Mouse (Mus musculus): ENCODE measurements around the gene Grb7.

DNA sequence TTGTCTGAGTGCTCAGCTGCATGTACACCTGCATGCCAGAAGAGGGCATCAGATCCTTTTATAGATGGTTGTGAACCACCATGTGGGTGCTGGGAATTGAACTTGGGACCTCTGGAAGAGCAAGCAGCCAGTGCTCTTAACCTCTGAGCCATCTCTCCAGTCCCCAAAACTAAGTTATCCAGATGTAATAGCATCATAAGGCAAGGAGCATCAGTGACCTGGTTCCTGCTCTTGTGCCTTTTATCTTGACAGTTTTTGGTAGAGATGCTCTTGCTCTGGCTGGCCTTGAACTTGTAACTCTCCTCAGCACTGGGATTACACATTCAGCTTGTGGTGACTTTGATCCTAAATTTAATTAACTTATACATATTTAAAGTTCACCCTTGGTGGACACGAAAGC is 2.5 kb upstream of the Grb7 start:
- TF ChIP-seq POLR2A (IDR thresholded peaks at IDR 0.05; ENCODE audit: insufficient read depth, low read depth, low read length) (no peak), CTCF (IDR thresholded peaks at IDR 0.05) (no peak)

Measured in heart, adult 2 months (tissue).